Mouse (Mus musculus): ENCODE results near the gene Cyfip1. TPM values are rescaled to one million over a fixed set of nuclear protein-coding genes. Genes with fewer than 3 reads are reported as not detected.

The Cyfip1 gene
- polyA plus RNA-seq, 1 experiment: 28.5 TPM

DNA sequence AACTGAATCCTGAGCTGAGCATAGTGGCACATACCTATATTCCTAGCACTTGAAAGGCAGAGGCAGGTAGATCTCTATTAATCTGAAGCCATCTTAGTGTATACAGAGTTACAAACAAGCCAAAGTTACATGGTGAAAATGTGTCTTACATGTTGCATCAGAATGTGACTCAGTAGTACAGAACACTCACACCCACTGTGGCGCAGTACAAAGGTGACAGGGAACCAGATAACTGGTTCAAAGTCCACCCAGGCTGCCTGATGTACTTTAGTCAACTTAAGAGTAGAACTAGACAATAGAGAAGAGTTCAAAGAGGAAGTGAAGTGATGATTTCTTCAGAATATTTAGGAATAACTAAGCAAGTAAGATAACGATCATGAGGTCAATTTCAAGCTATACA lies 93.5 kb downstream of the Cyfip1 start:
- DNase-seq: no peak
- 87% methylated on average over 2 of the region's 2 CpGs for WGBS
- H3K27ac ChIP-seq (ENCODE audit: insufficient read depth, low read depth, low read length): no peak overlapping the region
- H3K36me3 ChIP-seq (ENCODE audit: control insufficient read depth, insufficient read depth, low read length): peaks cover 2% of the 10 kb centered on the region
- TF ChIP-seq POLR2A (IDR thresholded peaks at IDR 0.05; ENCODE audit: low read depth, low read length): no peak
- H3K4me3 ChIP-seq (ENCODE audit: insufficient read depth, low read depth, low read length): no peak overlapping the region
- no peaks in the 10 kb centered on the region for H3K4me1 ChIP-seq (ENCODE audit: control insufficient read depth, insufficient read depth, low read length)
- H3K27me3 ChIP-seq (replicated peaks; ENCODE audit: control insufficient read depth, insufficient read depth, low read length): no peaks in the 10 kb centered on the region

GRCm38 (mm10) chr7:55938341-55938740 lies 96.8 kb downstream of the Cyfip1 start:
- TF ChIP-seq POLR2A (IDR thresholded peaks at IDR 0.05; ENCODE audit: low read depth, low read length) (no peak), CTCF (conservative IDR thresholded peaks at IDR 0.05; ENCODE audit: insufficient read depth, insufficient read length, low read depth, low read length) (no peak)
- DNase-seq: no peak
- H3K36me3 ChIP-seq (ENCODE audit: control insufficient read depth, insufficient read depth, low read length): no peaks in the 10 kb centered on the region; the same call in 1 of the 2 replicates
- no peak overlapping the region for H3K4me3 ChIP-seq (ENCODE audit: insufficient read depth, low read depth, low read length)
- no peak overlapping the region for H3K27ac ChIP-seq (ENCODE audit: insufficient read depth, low read depth, low read length)
- no peaks in the 10 kb centered on the region for H3K4me1 ChIP-seq (ENCODE audit: control insufficient read depth, insufficient read depth, low read length)
- no peaks in the 10 kb centered on the region for H3K27me3 ChIP-seq (replicated peaks; ENCODE audit: control insufficient read depth, insufficient read depth, low read length)
- 90% methylated on average over 4 of the region's 4 CpGs for WGBS

DNA sequence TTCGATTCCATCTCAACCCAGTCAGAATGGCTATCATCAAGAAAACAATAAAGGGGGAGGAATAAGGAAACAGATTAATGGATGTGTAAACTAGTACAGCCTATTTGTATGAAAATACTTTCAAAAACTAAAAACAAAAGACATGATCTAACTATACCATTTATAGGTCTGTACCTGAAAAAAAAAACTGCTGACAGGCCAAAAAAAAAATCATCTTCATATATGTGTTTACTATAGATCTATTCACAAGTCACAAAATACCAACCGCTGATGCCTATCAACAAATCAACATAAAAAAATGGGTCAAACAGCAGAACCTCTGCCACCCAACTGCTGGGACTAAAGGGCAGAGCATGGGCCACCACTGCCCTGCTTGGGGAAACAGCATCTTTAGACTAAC lies 114.5 kb downstream of the Cyfip1 start:
- no peak for DNase-seq
- 93% methylated on average over 2 of the region's 2 CpGs for WGBS
- H3K27ac ChIP-seq (ENCODE audit: insufficient read depth, low read depth, low read length): no peak overlapping the region
- H3K4me3 ChIP-seq (ENCODE audit: insufficient read depth, low read depth, low read length): no peak overlapping the region
- TF ChIP-seq CTCF (conservative IDR thresholded peaks at IDR 0.05; ENCODE audit: insufficient read depth, insufficient read length, low read depth, low read length) (no peak), POLR2A (IDR thresholded peaks at IDR 0.05; ENCODE audit: low read depth, low read length) (no peak)
- no peaks in the 10 kb centered on the region for H3K27me3 ChIP-seq (replicated peaks; ENCODE audit: control insufficient read depth, insufficient read depth, low read length)
- no peaks in the 10 kb centered on the region for H3K36me3 ChIP-seq (ENCODE audit: control insufficient read depth, insufficient read depth, low read length)
- H3K4me1 ChIP-seq (ENCODE audit: control insufficient read depth, insufficient read depth, low read length): no peaks in the 10 kb centered on the region

DNA sequence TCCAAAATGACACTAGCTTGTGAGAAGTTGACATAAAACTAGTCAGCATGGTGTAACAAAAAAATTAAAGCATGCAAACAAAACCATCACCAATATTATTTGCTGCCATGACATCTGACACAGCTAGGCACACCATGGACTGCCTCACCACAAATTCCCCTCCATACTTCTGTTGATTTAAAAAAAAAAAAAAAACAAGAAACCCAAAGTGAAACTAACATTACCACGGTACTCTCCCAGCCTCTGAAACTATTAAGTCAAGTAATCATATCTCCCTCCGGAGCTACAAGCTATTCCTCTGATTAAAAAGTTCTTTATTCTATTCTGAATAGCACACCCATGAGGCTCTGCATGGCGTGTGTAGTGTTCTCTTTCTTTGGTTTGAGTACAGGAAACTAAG lies 115.6 kb downstream of the Cyfip1 start:
- DNase-seq: no peak
- H3K4me1 ChIP-seq (ENCODE audit: control insufficient read depth, insufficient read depth, low read length): no peaks in the 10 kb centered on the region
- TF ChIP-seq POLR2A (IDR thresholded peaks at IDR 0.05; ENCODE audit: low read depth, low read length) (no peak), CTCF (conservative IDR thresholded peaks at IDR 0.05; ENCODE audit: insufficient read depth, insufficient read length, low read depth, low read length) (no peak)
- H3K36me3 ChIP-seq (ENCODE audit: control insufficient read depth, insufficient read depth, low read length): no peaks in the 10 kb centered on the region
- WGBS: 87% methylated on average over 3 of the region's 3 CpGs
- H3K4me3 ChIP-seq (ENCODE audit: insufficient read depth, low read depth, low read length): no peak overlapping the region
- H3K27me3 ChIP-seq (replicated peaks; ENCODE audit: control insufficient read depth, insufficient read depth, low read length): no peaks in the 10 kb centered on the region
- H3K27ac ChIP-seq (ENCODE audit: insufficient read depth, low read depth, low read length): no peak overlapping the region

DNA sequence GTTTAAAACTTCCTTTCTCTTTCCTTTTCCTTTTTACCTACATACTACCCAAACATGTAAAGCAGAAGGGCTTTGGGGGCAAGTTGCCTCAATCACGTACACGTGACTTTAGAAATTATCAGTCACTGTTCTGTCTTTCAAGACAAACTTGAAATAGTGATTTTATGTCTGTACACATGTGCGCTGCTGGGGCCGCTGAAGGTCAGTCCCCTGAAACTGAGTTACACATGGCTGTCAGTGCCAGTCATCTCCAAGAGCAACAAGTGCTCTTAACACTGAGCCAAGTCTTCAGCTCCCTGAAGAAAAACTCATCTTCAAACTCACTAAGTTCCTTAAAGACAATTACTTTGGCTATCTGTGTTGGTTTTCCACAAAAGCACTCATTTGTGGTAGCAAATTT lies 116.4 kb downstream of the Cyfip1 start:
- Histone ChIP-seq H3K27me3 (replicated peaks; ENCODE audit: control insufficient read depth, insufficient read depth, low read length) (no peaks in the 10 kb centered on the region), H3K4me1 (ENCODE audit: control insufficient read depth, insufficient read depth, low read length) (no peaks in the 10 kb centered on the region), H3K4me3 (ENCODE audit: insufficient read depth, low read depth, low read length) (no peak overlapping the region), H3K27ac (ENCODE audit: insufficient read depth, low read depth, low read length) (no peak overlapping the region), H3K36me3 (ENCODE audit: control insufficient read depth, insufficient read depth, low read length) (no peaks in the 10 kb centered on the region)
- TF ChIP-seq CTCF (conservative IDR thresholded peaks at IDR 0.05; ENCODE audit: insufficient read depth, insufficient read length, low read depth, low read length): no peak
- no peak for TF ChIP-seq POLR2A (IDR thresholded peaks at IDR 0.05; ENCODE audit: low read depth, low read length)
- no peak for DNase-seq
- 90% methylated on average over 4 of the region's 4 CpGs for WGBS

DNA sequence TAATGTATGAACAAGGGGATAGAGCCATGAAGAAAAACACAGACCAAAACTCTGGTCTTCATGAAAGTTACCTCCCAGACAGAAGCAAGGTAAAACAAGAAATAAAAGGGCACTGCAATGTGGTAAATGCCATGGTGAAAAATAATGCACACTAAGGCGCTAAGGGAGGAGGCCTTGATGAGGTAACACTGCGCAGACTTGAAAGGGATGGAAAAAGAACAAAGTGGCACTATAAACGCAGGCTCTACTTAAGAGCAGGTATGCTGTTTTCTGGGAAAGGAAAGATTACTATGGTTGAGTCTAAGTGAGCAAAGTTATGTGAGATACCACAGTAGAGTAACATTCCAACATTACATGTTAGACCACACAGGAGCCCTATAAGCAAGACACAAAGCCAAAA lies 118.3 kb downstream of the Cyfip1 start:
- Histone ChIP-seq H3K36me3 (ENCODE audit: control insufficient read depth, insufficient read depth, low read length) (no peaks in the 10 kb centered on the region), H3K4me3 (ENCODE audit: insufficient read depth, low read depth, low read length) (no peak overlapping the region), H3K27ac (ENCODE audit: insufficient read depth, low read depth, low read length) (no peak overlapping the region), H3K4me1 (ENCODE audit: control insufficient read depth, insufficient read depth, low read length) (0 out of 2 replicates have a peak, but pooled peaks cover 2% of the 10 kb centered on the region), H3K27me3 (replicated peaks; ENCODE audit: control insufficient read depth, insufficient read depth, low read length) (no peaks in the 10 kb centered on the region)
- TF ChIP-seq POLR2A (IDR thresholded peaks at IDR 0.05; ENCODE audit: low read depth, low read length) (no peak), CTCF (conservative IDR thresholded peaks at IDR 0.05; ENCODE audit: insufficient read depth, insufficient read length, low read depth, low read length) (no peak)
- WGBS: 94% methylated on average over 3 of the region's 3 CpGs
- DNase-seq: no peak

- no peak for TF ChIP-seq CTCF (conservative IDR thresholded peaks at IDR 0.05; ENCODE audit: insufficient read depth, insufficient read length, low read depth, low read length)
- no peak for TF ChIP-seq POLR2A (IDR thresholded peaks at IDR 0.05; ENCODE audit: low read depth, low read length)
- no peak for DNase-seq
- H3K36me3 ChIP-seq (ENCODE audit: control insufficient read depth, insufficient read depth, low read length): no peaks in the 10 kb centered on the region
- 0 out of 2 replicates have a peak, but pooled peaks cover 2% of the 10 kb centered on the region for H3K4me1 ChIP-seq (ENCODE audit: control insufficient read depth, insufficient read depth, low read length)
- H3K27me3 ChIP-seq (replicated peaks; ENCODE audit: control insufficient read depth, insufficient read depth, low read length): no peaks in the 10 kb centered on the region
- no peak overlapping the region for H3K27ac ChIP-seq (ENCODE audit: insufficient read depth, low read depth, low read length)
- no peak overlapping the region for H3K4me3 ChIP-seq (ENCODE audit: insufficient read depth, low read depth, low read length)
- 98% methylated on average over 1 of the region's 1 CpGs for WGBS
These were observed 119.0 kb downstream of the Cyfip1 start for GRCm38 (mm10) chr7:55960506-55960905.
